Mouse (Mus musculus): Measurements from ENCODE around the gene Slc34a1. TPM values are rescaled to one million over a fixed set of nuclear protein-coding genes. Genes with fewer than 3 reads are reported as not detected.
"Not testable (repeated sequence)": the region's sequence is repeated elsewhere in the genome, so short reads cannot be mapped to it uniquely, and the experiment has no call there.

Slc34a1 gene
- polyA plus RNA-seq, 1 experiment from 2014 or later, result not detected

- Histone ChIP-seq H3K9me3 (replicated peaks) (no peaks in the 10 kb centered on the region), H3K27ac (replicated peaks) (no peak overlapping the region), H3K4me2 (peak overlapping the region; percentile 7; the same call in 1 of the 2 replicates), H3K27me3 (peaks cover 67% of the 10 kb centered on the region), H3K4me1 (replicated peaks) (peaks cover 29% of the 10 kb centered on the region), H3K9ac (no peak overlapping the region), H3K4me3 (replicated peaks) (no peak overlapping the region), H3K36me3 (replicated peaks) (no peaks in the 10 kb centered on the region)
- WGBS (ENCODE audit: insufficient replicate concordance), result 24% methylated on average over 51 of the region's 51 CpGs
- peak; percentile 52; the same call in 1 of the 2 replicates for ATAC-seq (ENCODE audit: insufficient read depth)
These were observed 22.3 kb downstream of the Slc34a1 start for GRCm38 (mm10) chr13:55420018-55420932.

DNA sequence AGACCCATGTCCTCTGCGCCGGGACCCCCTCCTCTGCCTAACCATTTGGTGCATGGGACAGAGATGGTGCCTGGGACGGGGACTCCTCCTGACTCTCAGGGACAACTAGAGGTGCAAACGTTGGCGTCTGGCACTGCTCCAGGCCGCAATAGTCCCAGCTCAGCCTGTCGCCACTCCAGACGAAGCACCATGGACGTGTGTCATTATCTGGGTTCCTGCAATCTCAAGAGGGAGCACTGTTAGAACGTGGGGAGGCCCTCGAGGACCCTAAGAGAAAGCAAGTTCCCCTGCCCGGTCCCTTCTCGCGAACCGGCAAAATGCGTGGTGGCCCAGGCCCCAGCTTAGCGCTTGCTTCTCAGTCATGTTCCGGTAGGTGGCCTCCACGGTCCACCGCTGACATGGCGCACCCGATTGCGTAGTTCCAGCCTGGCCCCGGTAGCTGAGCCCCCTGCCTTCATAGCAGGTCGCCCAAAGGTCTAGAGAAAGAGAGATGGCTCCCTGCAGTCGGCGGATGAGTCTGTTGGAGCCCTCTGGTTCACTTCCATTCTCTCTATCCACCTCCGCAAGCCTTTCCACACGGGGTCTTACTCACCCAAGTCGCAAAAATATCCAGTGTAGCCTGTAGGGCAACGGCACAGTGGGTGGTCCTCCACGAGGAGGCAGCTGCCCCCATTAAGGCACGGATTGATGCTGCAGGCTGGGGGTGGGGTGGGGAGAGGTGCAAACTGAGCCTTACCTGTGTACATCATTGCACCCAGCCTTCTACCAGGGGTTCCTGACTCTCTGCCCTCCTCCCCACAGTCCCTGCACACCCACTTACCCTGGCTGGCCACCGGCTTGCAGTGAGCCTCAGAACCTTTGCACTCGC is 23.2 kb downstream of the Slc34a1 start:
- Histone ChIP-seq H3K4me1 (replicated peaks) (peaks cover 29% of the 10 kb centered on the region), H3K9me3 (replicated peaks) (no peaks in the 10 kb centered on the region), H3K4me2 (peak overlapping the region; percentile 32; the same call in 1 of the 2 replicates), H3K27ac (replicated peaks) (no peak overlapping the region), H3K27me3 (peaks cover 64% of the 10 kb centered on the region), H3K4me3 (replicated peaks) (no peak overlapping the region), H3K9ac (no peak overlapping the region), H3K36me3 (replicated peaks) (no peaks in the 10 kb centered on the region)
- WGBS (ENCODE audit: insufficient replicate concordance), result 11% methylated on average over 35 of the region's 35 CpGs
- ATAC-seq (ENCODE audit: insufficient read depth), result no peak

DNA sequence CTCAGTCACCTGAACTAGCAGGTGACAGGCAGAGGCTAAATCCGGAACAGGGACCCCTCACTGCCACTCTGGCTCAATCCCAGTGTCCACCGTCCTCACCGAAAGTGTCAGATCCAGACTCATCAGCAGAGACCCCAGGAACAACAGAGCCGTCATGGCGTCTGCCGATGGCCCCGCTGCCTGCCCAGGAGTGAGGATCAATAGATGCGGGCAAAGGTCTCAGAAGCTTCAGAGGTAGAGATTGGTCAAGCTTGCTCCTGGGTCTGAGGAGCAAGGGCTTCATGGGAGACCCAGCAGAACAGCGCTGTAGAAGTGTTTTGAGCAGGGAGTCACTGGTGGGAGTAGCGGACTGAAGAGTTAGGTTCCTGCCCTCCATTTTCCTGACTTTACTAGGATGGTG is 28.6 kb downstream of the Slc34a1 start, which contains the start of gene F12:
TSS of gene F12 (minus strand) at position 181 of the 400 bp plus-strand sequence.
- Histone ChIP-seq H3K27ac (replicated peaks) (0 out of 2 replicates have a peak within 1 kb of the TSS, but pooled peaks have one; percentile 6), H3K9ac (0 out of 2 replicates have a peak within 1 kb of the TSS, but pooled peaks have one; percentile 15), H3K4me2 (peak within 1 kb of the TSS; percentile 39), H3K27me3 (peaks cover 19% of the 10 kb centered on the region), H3K4me3 (replicated peaks) (peak within 1 kb of the TSS; percentile 36), H3K4me1 (replicated peaks) (peaks cover 29% of the 10 kb centered on the region), H3K9me3 (replicated peaks) (no peaks in the 10 kb centered on the region), H3K36me3 (replicated peaks) (no peaks in the 10 kb centered on the region)
- WGBS (ENCODE audit: insufficient replicate concordance), result 73% methylated on average over 10 of the region's 10 CpGs
- ATAC-seq (ENCODE audit: insufficient read depth), result no peak

GRCm38 (mm10) chr13:55429226-55429888 is 31.4 kb downstream of the Slc34a1 start:
- 32% methylated on average over 12 of the region's 12 CpGs for WGBS (ENCODE audit: insufficient replicate concordance)
- no peaks in the 10 kb centered on the region for H3K36me3 ChIP-seq (replicated peaks)
- peak; percentile 68 for ATAC-seq (ENCODE audit: insufficient read depth)
- no peaks in the 10 kb centered on the region for H3K9me3 ChIP-seq (replicated peaks)
- no peak overlapping the region for H3K9ac ChIP-seq
- no peaks in the 10 kb centered on the region; the same call in 1 of the 2 replicates for H3K27me3 ChIP-seq
- H3K4me3 ChIP-seq (replicated peaks), result no peak overlapping the region
- peaks cover 29% of the 10 kb centered on the region for H3K4me1 ChIP-seq (replicated peaks)
- peak overlapping the region; percentile 37 for H3K4me2 ChIP-seq
- peak overlapping the region; percentile 45; the same call in 1 of the 2 replicates for H3K27ac ChIP-seq (replicated peaks)

DNA sequence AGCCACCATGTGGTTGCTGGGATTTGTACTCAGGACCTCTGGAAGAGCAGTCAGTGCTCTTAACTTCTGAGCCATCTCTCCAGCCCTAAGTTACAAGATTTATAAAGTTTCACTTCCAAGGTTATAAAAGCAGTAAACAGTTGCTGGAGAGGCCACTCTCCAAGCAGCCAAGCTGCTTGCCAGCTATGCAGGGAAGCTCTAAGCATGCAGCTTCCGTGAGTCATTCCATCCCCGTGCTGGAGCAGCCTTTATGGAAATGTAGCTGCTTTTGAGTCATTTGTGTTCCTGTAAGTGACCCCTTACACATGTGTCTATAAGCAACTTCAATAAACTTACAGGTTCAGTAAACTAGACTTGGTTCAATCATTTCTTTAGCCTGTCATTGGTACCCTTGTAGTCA is 32.6 kb downstream of the Slc34a1 start:
- 70% methylated on average over 2 of the region's 2 CpGs for WGBS (ENCODE audit: insufficient replicate concordance)
- H3K4me3 ChIP-seq (replicated peaks), result no peak overlapping the region
- no peak overlapping the region for H3K27ac ChIP-seq (replicated peaks)
- no peaks in the 10 kb centered on the region for H3K36me3 ChIP-seq (replicated peaks)
- H3K4me1 ChIP-seq (replicated peaks), result peaks cover 27% of the 10 kb centered on the region
- no peaks in the 10 kb centered on the region; the same call in 1 of the 2 replicates for H3K27me3 ChIP-seq
- no peak overlapping the region for H3K4me2 ChIP-seq
- no peak for ATAC-seq (ENCODE audit: insufficient read depth)
- no peaks in the 10 kb centered on the region for H3K9me3 ChIP-seq (replicated peaks)
- no peak overlapping the region for H3K9ac ChIP-seq

- H3K9ac ChIP-seq, result no peak overlapping the region
- no peaks in the 10 kb centered on the region for H3K36me3 ChIP-seq (replicated peaks)
- peaks cover 21% of the 10 kb centered on the region for H3K4me1 ChIP-seq (replicated peaks)
- H3K9me3 ChIP-seq (replicated peaks), result no peaks in the 10 kb centered on the region
- no peak for ATAC-seq (ENCODE audit: insufficient read depth)
- WGBS (ENCODE audit: insufficient replicate concordance), result 23% methylated on average over 10 of the region's 10 CpGs
- no peak overlapping the region for H3K27ac ChIP-seq (replicated peaks)
- H3K4me3 ChIP-seq (replicated peaks), result no peak overlapping the region
- no peaks in the 10 kb centered on the region for H3K27me3 ChIP-seq
- no peak overlapping the region for H3K4me2 ChIP-seq
These were observed 34.1 kb downstream of the Slc34a1 start for GRCm38 (mm10) chr13:55431889-55432685.

- not testable (repeated sequence) for H3K27ac ChIP-seq (replicated peaks); H3K4me3 ChIP-seq (replicated peaks); H3K4me2 ChIP-seq; H3K27me3 ChIP-seq; H3K36me3 ChIP-seq (replicated peaks); H3K9me3 ChIP-seq (replicated peaks); ATAC-seq (ENCODE audit: insufficient read depth); H3K9ac ChIP-seq; H3K4me1 ChIP-seq (replicated peaks)
- WGBS (ENCODE audit: insufficient replicate concordance), result 44% methylated on average over 15 of the region's 15 CpGs
These were observed 39.2 kb downstream of the Slc34a1 start for GRCm38 (mm10) chr13:55437111-55437629.

GRCm38 (mm10) chr13:55443799-55444285 is 45.9 kb downstream of the Slc34a1 start:
- Histone ChIP-seq H3K9me3 (replicated peaks) (no peaks in the 10 kb centered on the region), H3K4me1 (replicated peaks) (peaks cover 45% of the 10 kb centered on the region), H3K36me3 (replicated peaks) (0 out of 2 replicates have a peak, but pooled peaks cover 7% of the 10 kb centered on the region), H3K4me2 (peak overlapping the region; percentile 92), H3K27ac (replicated peaks) (peak overlapping the region; percentile 97), H3K27me3 (no peaks in the 10 kb centered on the region), H3K4me3 (replicated peaks) (peak overlapping the region; percentile 87), H3K9ac (peak overlapping the region; percentile 51; the same call in 1 of the 2 replicates)
- 40% methylated on average over 9 of the region's 9 CpGs for WGBS (ENCODE audit: insufficient replicate concordance)
- ATAC-seq (ENCODE audit: insufficient read depth), result no peak

GRCm38 (mm10) chr13:55444286-55444936 is 46.4 kb downstream of the Slc34a1 start:
- Histone ChIP-seq H3K4me1 (replicated peaks) (peaks cover 50% of the 10 kb centered on the region), H3K9me3 (replicated peaks) (no peaks in the 10 kb centered on the region), H3K27me3 (no peaks in the 10 kb centered on the region), H3K4me2 (peak overlapping the region; percentile 92), H3K36me3 (replicated peaks) (peaks cover 11% of the 10 kb centered on the region; the same call in 1 of the 2 replicates), H3K27ac (replicated peaks) (peak overlapping the region; percentile 97), H3K9ac (peak overlapping the region; percentile 51), H3K4me3 (replicated peaks) (peak overlapping the region; percentile 87)
- ATAC-seq (ENCODE audit: insufficient read depth), result peak; percentile 43
- 1% methylated on average over 33 of the region's 33 CpGs for WGBS (ENCODE audit: insufficient replicate concordance)
